Mouse (Mus musculus) embryo, embryonic 11 days (tissue): Measurements from ENCODE around the gene Rerg.

ENCODE experiments used
- DNase-seq: peaks from one replicate; pipeline ENCODE4 v3.0.0-alpha.2; 2015

Rerg gene

DNA sequence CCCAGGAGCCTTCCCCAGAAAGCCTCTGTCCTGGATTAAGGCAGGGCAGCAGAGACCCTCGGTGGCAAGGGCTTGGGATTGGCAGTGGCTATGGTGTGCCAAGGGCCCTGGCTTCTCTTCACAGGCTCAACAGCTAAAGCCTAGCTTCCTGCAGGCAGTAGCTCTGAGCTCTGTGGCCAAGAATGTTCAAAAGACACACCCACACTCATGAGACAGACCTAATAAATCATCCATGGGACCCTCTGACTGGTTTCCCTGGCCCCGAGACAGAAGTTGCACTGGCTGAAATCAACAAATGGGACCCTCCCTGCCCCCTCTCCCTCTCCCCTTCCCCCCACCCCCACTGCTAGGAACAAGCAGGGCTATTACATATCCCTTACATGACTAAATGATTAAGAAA, 44.1 kb downstream of the Rerg start:
- peak; percentile 61 for DNase-seq

DNA sequence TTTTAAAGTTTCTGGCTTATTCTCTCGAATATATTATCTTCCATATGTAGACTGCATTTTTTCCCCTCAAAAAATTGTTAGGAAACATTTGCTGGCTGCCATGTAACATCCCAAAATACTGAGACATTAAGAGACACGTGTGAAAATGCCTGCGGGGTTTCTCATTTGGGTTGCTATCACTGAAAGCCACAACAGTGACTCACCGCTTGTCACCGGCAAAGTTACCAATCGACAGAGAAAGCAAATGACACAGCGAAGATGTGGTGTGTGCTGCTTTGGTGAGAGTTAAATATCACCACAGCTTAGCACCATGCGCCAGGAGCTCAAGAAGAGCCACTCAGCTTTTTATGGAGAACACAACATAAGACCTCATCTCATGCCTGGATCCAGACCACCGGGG, 44.9 kb downstream of the Rerg start:
- no peak for DNase-seq

DNA sequence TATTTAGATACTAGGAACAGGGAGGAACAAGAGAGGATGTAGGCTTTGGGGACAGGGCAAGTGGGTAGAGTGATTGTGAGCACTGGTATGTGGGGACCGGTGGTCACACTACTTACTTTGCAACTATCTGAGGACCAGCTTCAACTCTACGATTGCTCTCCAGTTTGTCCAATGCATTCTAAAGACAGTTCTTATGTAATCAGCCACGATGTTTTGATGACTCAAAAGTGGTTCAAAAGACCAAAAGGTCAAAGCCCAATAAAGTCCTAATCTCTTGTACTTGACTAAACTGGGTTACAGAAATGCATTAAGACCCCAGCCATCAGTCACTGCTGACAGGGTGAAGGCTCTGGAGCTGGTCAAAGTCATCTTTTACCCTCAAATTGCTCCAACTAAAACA, 45.3 kb downstream of the Rerg start:
- DNase-seq, result no peak

DNA sequence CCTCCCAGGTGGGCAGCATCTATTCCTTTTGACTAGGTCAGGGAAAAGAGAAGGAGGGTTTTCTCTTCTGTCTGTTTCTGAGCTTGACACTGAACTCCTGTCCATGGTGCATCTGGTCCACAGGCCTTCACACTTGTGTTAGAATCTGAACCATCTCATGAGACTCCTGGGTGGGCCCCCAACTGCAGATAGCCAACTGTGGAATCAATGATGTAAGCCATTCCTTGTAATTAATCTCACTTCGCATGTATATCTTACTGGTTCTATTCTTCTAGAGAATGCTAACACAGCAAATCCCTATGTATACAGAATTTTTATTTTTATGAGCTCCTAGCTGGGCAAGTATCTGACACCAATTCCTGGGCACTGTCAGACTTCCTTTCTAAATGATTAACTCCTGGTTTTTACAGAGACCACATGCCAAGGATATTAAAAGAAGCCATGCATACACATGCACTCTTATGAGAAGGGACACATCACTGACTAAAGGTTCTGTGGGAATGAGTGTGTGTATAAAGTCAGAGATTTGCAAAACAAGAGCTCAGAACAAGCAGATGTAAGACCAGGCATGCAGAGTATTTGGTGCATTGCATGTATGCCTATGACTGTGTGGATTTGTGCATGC, 53.3 kb downstream of the Rerg start:
- DNase-seq, result no peak

DNA sequence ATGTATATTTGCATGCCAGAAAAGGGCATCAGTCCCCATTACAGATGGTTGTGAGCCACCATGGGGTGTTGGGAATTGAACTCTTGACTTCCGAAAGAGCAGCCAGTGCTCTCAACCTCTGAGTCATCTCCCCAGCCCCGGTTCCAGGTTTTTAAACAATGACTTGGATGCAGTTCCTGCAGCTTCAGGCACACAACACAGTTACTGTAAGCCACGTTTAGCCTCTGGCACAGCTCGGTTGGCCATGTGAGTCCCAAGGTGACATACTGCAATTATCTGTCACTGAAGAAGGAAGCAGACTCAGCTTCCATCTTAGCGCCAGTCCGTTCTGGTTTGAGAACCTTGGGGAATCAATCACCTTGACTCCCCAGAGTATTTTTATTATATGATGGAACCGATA, 55.4 kb downstream of the Rerg start:
- DNase-seq, result no peak

DNA sequence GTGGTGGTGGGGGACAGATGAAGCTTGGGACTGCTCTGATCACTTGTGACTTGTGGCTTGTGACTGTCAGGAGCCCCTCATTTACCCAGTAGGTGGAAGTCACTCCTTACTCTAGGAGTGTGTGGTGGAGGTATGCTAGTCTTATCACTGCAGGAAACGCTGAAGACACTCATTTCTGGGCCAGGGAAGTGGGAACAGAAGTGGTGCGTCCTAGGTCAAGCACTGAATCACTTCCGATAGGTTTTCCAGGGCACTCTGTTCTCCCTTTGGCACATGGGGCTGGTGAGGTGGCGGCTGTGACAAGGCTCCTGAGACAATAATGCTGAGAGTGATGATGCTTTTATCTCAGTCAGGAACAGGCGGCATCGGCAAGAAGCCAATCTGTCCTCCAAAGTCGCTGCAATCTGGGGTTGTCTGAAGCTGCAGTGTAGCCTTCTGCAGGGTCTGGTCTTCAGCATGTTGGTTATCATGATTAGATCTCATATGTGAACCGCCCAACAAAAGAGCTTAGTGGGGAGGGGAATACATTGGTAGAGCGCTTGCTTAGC, 59.0 kb downstream of the Rerg start:
- DNase-seq, result no peak

DNA sequence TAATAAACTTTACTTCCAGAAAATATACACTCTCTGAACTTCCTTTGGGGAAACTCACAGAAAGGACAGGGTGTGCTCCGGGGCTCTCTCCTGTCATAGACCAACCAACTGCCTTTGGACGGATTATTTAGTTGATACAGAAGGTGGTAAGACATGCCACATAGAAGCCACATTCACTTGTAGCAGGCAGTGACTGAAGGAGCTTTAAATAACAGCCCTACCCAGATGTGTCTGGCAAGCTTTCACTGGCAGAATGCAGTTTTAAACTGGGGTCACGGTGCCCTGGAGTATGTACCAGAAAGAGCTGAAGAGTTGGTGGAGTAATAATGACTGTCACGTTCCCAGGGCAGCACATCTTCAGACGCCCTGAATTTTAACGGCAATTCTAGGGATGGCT, 59.5 kb downstream of the Rerg start:
- DNase-seq, result no peak

DNA sequence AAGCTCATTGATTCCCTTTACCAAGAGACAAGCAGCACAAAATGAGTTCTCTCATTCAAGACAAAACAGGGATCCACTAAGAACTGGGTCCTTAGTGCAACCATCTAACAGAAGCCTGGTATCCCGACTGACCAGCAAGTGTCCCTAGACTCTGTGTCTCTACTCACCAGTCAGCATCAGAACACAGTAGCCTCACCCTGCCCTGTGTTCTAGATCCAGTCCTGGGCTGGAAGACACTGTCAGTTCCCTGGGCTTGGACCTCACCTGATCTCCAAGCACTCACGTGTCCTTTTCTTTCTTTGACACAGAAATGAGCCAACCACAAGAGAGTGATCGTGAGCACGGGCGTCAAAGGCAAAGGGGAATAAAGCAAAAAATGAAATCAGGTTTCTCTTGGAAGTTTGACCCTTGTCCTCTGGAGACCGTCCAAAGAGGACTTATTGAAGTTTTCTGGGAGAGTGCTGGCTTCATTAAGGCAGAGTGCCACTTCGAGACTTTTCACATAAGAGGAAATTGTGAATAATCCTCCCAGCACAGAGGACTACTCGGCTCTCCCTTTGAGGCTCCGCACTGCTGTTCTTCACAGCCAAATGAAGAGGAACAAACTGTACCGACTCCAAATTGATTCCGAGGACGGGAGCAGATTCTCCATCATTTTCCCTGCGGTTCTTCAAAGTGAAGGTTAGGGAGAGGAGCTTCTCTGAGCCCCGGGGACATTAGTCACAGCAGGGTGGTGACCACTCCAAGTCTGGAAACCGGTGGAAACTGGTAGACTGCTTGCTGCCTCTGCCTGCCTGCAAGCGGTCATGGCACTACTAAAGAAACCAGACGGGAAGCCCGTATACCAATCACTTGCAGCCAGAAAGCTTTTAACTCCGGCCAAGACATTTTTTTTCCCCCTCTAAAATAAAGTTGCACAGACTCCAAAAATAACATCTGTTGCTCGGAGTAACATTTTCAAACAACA, 60.2 kb downstream of the Rerg start:
- DNase-seq, result no peak

DNA sequence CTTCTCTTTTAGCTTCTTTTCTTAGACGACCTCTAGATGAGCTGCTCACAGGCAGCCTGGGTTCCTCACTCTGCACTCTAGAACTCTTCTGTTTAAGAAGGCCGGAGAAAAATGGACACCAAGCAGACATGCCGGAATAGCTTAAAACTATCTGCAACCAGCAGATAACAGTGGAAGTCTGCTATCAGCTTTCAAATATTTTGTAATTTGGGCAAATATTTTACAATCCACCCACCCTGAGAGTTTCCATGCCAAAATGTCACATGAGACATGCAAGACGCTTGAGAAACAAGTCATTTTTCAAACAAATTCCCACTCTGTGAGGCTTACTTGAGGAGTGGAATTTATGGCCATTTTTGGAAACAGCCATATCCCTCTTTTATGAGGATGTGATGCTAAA, 65.0 kb downstream of the Rerg start:
- no peak for DNase-seq

DNA sequence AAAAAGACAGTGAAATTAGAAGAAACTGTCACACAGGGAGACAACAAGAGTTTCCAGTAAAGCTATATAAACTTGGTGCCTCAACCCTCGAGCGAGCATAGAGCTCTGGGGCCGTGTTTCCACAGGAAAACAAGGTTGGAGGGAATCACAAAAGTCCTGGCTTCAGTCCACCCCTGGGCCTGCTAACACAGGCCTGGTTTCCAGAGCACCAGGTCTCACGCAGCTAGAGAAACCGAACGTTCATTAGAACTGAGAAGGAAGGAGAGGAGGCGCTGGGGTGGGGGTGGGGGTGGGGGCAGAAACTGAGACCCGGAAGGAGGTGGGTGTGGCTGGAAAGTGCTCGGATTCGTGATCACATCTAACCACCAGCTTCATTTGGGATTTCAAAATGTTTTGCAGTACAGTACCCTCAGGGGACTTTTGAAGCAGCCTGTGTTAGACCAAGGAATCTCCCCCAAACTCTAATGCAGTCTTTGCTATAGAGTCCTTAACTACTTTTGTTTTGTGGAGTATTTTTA, 67.6 kb downstream of the Rerg start:
- DNase-seq, result no peak

DNA sequence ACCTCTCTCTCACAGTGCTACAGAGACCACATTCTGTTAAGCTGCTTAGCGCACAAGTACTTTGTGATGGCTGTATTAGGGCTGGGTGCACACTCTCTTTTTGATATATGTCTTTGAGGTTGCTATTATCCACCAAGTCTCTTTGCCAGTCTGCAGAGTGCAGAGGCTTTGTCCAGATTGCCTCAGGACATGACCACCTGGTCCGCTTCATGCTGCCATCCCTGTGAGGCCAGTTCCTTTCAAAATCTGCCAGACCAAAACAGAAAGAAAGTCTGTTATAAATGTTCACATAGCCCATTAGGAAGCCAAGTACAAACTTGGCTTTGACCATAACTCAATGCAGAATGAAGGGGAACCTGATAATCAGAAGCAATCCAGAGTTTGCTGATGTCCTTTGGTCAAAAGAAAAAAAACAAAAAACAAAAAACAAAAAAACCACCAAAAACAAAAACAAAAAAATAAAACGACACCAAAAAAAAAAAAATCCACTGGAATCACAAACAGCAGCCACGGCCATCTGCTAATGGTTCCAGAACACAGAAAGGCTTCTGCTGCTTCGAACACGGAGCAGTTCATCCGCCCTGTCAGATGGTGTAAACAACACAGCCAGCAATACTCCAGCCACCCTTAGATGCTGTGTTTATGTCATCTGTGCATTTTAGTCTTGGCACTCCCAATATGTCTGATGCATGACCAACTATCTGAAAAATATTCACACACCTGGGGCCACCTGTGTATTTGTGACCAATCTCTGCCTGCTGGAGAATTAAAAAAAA, 68.2 kb downstream of the Rerg start:
- DNase-seq, result no peak

DNA sequence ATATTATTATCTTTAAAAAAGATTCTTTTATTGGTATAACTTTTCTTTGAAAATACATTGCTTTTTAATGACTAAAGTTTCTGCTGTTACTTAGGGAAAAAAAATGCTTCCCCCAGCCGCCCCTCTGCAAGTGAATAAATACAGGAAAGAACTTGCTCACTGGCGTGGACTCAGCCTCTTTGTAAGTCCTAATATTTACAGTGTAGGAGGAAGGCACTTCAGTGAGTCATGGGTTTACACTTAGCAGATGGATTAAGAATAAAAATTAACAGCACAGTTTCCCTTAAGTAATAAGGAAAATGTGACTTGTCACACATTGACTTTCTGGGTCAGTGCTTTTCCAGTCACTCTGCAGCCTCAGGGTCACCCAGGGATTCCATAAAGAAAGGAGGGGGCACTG, 70.0 kb downstream of the Rerg start:
- no peak for DNase-seq

DNA sequence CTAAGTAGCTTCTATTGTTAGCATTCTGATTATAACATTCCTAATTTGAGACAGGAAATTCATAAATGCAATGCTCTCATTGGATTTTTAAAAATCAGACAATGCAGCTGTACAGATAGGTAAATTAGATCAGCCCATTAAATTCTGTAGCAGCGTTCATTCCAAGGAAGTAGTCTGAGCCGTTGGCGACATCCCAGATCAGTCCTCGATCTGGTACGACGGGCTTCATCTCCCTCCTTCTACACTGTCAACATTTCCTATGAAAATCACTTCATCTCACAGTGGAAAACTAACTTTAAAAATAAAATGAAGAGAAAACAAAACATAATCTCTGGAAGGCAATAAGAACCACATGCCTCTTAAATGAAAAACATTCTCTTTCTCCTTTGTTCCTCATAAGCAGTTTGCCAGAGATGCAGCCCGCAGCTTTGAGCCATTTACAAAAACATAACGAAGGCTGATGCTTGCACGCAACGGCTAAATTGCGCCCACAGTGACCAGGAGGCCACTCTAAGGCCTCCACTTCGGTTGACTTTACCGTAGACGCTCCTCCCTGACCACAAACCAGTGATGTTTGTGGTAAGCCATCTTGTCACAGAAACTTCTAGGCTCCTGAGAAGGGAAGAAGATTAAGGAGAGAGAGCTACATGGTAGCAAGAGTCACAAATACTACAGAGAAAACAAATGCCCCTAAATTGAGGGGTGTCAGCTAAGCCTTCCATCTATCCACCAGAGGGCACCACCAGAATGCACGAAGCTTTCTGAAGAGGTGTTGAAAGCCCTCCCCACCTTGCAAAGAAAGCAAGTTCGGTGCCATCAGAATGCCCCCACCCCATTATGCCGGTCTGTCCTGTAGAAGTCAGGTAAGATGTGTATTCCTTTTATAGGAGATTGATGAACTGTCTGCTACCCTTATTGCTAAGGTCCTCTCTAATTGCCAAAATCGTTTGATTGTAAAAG, 71.8 kb downstream of the Rerg start:
- peak; percentile 62 for DNase-seq

DNA sequence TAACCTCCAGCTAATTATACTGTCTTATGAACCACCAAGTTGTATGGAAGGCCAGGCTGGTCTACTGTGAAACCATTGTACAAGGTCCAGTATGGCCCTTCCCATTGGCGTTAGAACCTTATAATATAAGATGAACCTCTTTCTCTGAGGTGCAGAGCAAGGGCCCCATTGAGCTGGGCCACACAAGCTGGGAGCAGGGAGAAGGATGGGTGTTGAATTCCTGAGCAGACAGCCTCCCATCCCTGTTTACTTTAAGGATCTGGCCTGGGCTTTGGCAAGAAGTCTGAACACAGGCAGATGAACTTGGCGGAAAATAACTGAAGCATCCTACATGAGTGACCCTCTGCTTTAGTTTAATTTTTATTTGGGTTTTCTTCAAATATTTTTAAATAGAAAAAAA, 75.8 kb downstream of the Rerg start:
- DNase-seq, result no peak

DNA sequence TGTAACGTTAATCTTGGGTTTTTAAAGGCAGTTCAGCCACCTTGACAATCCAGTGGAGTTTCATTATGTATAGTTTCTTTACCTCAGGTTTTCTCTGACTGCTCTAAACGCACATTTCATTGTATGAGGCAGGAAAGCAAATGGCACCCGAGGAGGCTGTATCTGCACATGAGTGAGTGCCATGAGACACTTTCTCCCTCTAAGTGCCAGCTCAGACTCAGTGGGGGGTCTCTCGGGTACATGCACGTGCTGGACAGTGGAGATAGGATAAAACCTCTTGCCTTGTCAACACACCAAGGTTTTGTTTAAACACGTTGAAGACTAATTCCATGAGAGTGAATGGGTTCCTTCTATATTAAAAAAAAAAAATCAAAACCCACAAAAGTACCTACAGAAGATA, 81.8 kb downstream of the Rerg start:
- no peak for DNase-seq

DNA sequence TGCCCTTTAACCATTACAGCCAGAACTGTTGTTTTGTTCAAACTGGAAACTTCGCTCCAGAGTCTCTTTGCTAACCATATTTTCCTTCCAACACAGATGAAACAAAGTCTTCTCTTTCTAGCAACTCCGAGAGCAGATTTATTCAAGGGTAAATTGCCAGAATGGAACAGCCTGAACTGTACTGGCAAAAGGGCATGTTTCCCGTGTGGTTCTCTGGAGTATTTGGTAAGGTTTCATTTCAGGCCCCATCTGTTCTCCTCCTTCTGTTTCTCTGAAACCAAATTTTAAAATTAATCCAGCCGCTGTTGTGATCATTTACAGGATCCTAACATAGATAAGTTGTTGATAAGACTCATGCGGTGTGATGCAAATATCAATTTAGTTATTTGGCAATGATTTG, 82.3 kb downstream of the Rerg start:
- DNase-seq, result no peak

DNA sequence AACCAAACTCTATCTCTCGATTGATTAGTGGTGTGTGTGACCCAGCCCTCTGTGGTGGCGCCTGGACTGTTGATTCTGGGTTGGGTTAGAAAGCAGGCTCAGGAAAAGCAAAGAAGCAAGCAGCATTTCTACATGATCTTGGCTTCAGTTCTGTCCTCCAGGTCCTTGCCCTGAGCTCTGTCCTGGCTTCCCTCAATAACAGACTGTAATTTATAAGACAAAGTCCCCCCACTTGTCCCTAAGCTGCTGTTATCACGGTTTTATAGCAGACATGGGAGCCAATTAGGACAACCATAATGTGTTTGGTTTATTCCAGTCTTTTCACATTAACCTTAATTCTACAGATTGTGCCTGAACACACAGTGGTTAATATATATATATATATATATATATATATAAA, 82.8 kb downstream of the Rerg start:
- DNase-seq, result no peak

DNA sequence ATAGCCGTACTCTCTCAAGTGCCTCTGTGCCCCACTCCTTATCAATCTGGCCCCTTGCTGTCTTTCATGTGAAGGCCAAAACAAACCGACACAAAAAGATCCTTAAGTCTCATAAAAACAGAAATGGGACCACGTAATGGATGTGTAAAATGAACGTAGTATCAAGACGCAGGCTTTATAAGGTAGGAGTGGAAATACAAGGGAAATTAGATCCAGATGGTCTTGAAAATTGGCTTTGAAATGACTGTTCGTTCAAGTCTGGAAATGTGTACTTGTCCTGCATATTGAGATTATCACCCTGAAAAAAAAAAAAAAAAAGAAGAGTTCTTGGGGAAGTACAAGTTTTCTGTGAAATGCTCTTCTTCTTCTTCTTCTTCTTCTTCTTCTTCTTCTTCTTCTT, 90.6 kb downstream of the Rerg start:
- no peak for DNase-seq

DNA sequence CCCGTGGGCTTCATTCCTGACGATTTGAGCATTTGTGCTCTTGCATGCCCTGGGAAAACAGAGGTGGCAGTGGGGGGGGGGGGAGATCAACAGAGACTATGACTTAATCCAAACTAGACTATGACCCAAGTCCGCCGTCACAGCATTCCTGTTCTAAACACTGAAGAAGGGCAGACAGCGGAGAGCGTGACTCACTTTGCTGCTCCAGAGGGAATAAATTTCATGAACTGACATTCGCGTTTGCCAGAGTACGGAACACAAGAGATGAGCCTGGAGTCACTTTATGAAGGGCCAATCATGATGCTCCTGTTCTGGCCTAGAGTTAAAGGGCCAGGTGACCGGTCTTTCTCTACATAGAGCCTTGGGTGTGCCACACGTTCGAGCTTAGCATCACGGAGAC, 93.6 kb downstream of the Rerg start:
- DNase-seq, result no peak

DNA sequence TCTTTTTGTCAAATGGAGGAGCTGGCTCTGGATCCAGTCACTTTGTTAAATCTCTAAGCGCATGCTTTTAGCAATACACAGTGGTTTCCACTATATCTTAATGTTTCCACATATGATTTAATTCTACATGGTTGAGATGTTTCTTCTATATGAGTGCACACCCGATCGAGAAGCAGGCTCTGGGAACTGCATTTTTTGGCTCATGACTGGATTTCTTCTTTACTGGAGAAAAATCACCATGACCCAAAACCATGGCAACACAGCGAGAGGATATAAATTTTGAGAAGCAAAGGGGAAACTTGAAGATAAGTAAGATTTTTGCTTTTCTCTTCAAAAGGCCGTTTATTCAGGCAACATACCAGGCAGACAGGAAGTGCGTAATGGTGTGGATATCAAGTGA, 94.1 kb downstream of the Rerg start:
- DNase-seq, result no peak

DNA sequence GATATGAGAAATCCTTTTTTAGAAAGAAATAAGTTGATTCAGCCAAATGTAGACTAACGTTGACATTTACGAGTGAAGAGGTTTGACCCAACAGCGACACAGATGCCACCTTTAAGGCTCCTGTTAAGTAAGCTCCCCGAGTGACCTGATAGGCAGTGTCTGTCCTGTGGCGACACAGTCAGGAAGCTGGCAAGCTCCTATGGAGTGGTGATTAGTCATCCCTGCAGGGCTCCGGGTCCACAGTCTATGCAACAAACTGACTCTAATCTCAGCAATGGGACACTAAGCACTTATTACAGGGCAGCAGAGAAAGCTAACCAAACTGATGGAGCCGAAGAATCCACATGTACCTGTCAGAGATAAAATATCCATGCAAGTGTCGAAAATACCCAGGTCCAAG, 98.0 kb downstream of the Rerg start:
- no peak for DNase-seq

DNA sequence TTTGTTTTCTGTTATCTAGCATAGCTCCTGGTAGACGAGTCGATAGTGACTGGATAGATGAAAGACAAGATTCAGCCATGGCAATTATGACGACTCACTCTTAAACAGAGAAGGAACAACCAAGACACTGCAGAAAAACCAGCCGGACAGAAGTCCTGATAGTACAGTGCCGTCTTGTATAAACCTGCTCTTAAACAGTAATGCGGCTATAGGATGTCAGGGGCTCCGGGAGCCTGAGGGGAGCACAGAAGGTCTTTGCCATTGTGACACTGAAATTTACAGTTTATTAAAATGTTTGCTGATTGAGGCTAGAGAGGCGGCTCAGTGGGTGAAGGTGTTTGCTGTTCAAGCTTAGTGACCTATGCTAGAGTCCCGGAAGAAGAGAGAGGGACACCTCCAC, 98.8 kb downstream of the Rerg start:
- DNase-seq, result no peak
